Mouse (Mus musculus) kidney, adult 2 months (tissue): ENCODE data around the gene Pnpo. TPM values are rescaled to one million over a fixed set of nuclear protein-coding genes. Genes with fewer than 3 reads are reported as not detected.

Experiments
- DNase-seq: peaks from one replicate; pipeline ENCODE4 v3.0.0; 2021
- H3K27ac ChIP-seq: fragments of 200-500 bp; 2 replicates; pipeline ENCODE4 v1.5.1; 2012; ENCODE audit warnings: low read depth, low read length, control low read depth, inconsistent platforms; ENCODE audit not compliant: insufficient read depth
- H3K27me3 ChIP-seq: fragments of 200-500 bp; replicated peaks from 2 replicates; pipeline ENCODE4 v1.6.1; 2012; ENCODE audit warnings: mild to moderate bottlenecking, moderate library complexity, low read length, inconsistent platforms; ENCODE audit not compliant: control insufficient read depth, insufficient read depth
- H3K36me3 ChIP-seq: fragments of 200-500 bp; 2 replicates; pipeline ENCODE4 v1.6.1; 2012; ENCODE audit warnings: mild to moderate bottlenecking, moderate library complexity, low read length, inconsistent platforms; ENCODE audit not compliant: control insufficient read depth, insufficient read depth
- H3K4me1 ChIP-seq: fragments of 200-500 bp; 2 replicates; pipeline ENCODE4 v1.6.1; 2011; ENCODE audit warnings: low read length; ENCODE audit not compliant: control insufficient read depth, insufficient read depth
- H3K4me3 ChIP-seq: fragments of 200-500 bp; 2 replicates; pipeline ENCODE4 v1.5.1; 2011; ENCODE audit warnings: mild to moderate bottlenecking, low read depth, low read length, control low read depth; ENCODE audit not compliant: insufficient read depth
- CTCF ChIP-seq: fragments of 200-500 bp; conservative IDR thresholded peaks from 2 replicates; pipeline ENCODE4 v1.5.1; 2011; ENCODE audit warnings: low read depth, mild to moderate bottlenecking, control low read depth, low read length, moderate library complexity, mixed read lengths; ENCODE audit not compliant: insufficient read depth, insufficient read length
- POLR2A ChIP-seq: fragments of 200-500 bp; IDR thresholded peaks from one replicate; pipeline ENCODE4 v1.6.1; 2011; ENCODE audit warnings: low read depth, low read length, control low read depth
- WGBS: fragments of 180-500 bp; shearing (Covaris S2); methylation state at CpG from one replicate; pipeline ENCODE4 v1.1.7; 2018; 5-methylcytosine and 5-hydroxymethylcytosine counted together
- polyA plus RNA-seq: library from polyadenylated mRNA; depleted of rRNA; stranded (reverse); fragments of >200 nt; gene quantifications from 2 replicates; pipeline ENCODE4 v1.2.3, GENCODE M21; 2012

Pnpo gene
- polyA plus RNA-seq, 1 experiment, result 77.1 TPM

GRCm38 (mm10) chr11:96969746-96970145, 26.0 kb upstream of the Pnpo start:
- Histone ChIP-seq H3K4me1 (peaks cover 31% of the 10 kb centered on the region), H3K27me3 (no peaks in the 10 kb centered on the region), H3K27ac (peak overlapping the region; percentile 97), H3K36me3 (no peaks in the 10 kb centered on the region), H3K4me3 (no peak overlapping the region)
- 30% methylated on average over 1 of the region's 1 CpGs for WGBS
- TF ChIP-seq CTCF, result no peak
- TF ChIP-seq POLR2A, result no peak
- peak; percentile 84 for DNase-seq

- Histone ChIP-seq H3K27ac (peak overlapping the region; percentile 97), H3K4me3 (no peak overlapping the region)
- 60% methylated on average over 5 of the region's 5 CpGs for WGBS
Measured at GRCm38 (mm10) chr11:96969280-96969722, 25.5 kb upstream of the Pnpo start.

GRCm38 (mm10) chr11:96968476-96968875, 24.7 kb upstream of the Pnpo start:
- Histone ChIP-seq H3K27me3 (no peaks in the 10 kb centered on the region), H3K4me1 (peaks cover 30% of the 10 kb centered on the region), H3K36me3 (no peaks in the 10 kb centered on the region), H3K27ac (peak overlapping the region; percentile 97), H3K4me3 (no peak overlapping the region)
- TF ChIP-seq CTCF, result no peak
- TF ChIP-seq POLR2A, result no peak
- no peak for DNase-seq
- 62% methylated on average over 6 of the region's 6 CpGs for WGBS

More at GRCm38 (mm10) chr11:96969280-96969722, 25.5 kb upstream of the Pnpo start:
- DNase-seq, result no peak
- Histone ChIP-seq H3K27me3 (no peaks in the 10 kb centered on the region), H3K4me1 (peaks cover 31% of the 10 kb centered on the region), H3K36me3 (no peaks in the 10 kb centered on the region)
- TF ChIP-seq POLR2A, result no peak
- no peak for TF ChIP-seq CTCF

- no peak for DNase-seq
- Histone ChIP-seq H3K4me1 (peaks cover 28% of the 10 kb centered on the region), H3K36me3 (no peaks in the 10 kb centered on the region), H3K4me3 (peak overlapping the region; percentile 18; the same call in 1 of the 2 replicates), H3K27me3 (no peaks in the 10 kb centered on the region), H3K27ac (peak overlapping the region; percentile 97)
- 64% methylated on average over 11 of the region's 11 CpGs for WGBS
- TF ChIP-seq CTCF, result no peak
- TF ChIP-seq POLR2A, result no peak
Measured at GRCm38 (mm10) chr11:96967544-96968269, 23.9 kb upstream of the Pnpo start.

GRCm38 (mm10) chr11:96966914-96967543, 23.2 kb upstream of the Pnpo start:
- TF ChIP-seq POLR2A, result no peak
- TF ChIP-seq CTCF, result no peak
- WGBS, result 39% methylated on average over 13 of the region's 13 CpGs
- no peaks in the 10 kb centered on the region for H3K27me3 ChIP-seq

GRCm38 (mm10) chr11:96966172-96966571, 22.4 kb upstream of the Pnpo start:
- no peaks in the 10 kb centered on the region for H3K27me3 ChIP-seq
- DNase-seq, result peak; percentile 65
- no peak overlapping the region for H3K4me3 ChIP-seq
- peak overlapping the region; percentile 53; the same call in 1 of the 2 replicates for H3K27ac ChIP-seq
- no peaks in the 10 kb centered on the region for H3K36me3 ChIP-seq
- 49% methylated on average over 3 of the region's 3 CpGs for WGBS
- peaks cover 28% of the 10 kb centered on the region for H3K4me1 ChIP-seq
- TF ChIP-seq POLR2A (no peak), CTCF (no peak)

More at GRCm38 (mm10) chr11:96966914-96967543, 23.2 kb upstream of the Pnpo start:
- Histone ChIP-seq H3K36me3 (no peaks in the 10 kb centered on the region), H3K27ac (peak overlapping the region; percentile 84), H3K4me1 (peaks cover 28% of the 10 kb centered on the region), H3K4me3 (peak overlapping the region; percentile 18)
- DNase-seq, result peak; percentile 52

- peak overlapping the region; percentile 48 for H3K27ac ChIP-seq
- DNase-seq, result peak; percentile 96
- no peaks in the 10 kb centered on the region for H3K27me3 ChIP-seq
- H3K4me1 ChIP-seq, result peaks cover 11% of the 10 kb centered on the region
- WGBS, result 12% methylated on average over 8 of the region's 8 CpGs
- H3K4me3 ChIP-seq, result no peak overlapping the region
- no peak for TF ChIP-seq POLR2A
- TF ChIP-seq CTCF, result peak; percentile 92
- H3K36me3 ChIP-seq, result no peaks in the 10 kb centered on the region
Measured at GRCm38 (mm10) chr11:96963580-96963979, 19.8 kb upstream of the Pnpo start.
